Mouse (Mus musculus): ENCODE measurements around the gene Dffa. TPM values are rescaled to one million over a fixed set of nuclear protein-coding genes. Genes with fewer than 3 reads are reported as not detected.

The Dffa gene
- polyA plus RNA-seq, 2 experiments, result 13.1 to 13.2 TPM

DNA sequence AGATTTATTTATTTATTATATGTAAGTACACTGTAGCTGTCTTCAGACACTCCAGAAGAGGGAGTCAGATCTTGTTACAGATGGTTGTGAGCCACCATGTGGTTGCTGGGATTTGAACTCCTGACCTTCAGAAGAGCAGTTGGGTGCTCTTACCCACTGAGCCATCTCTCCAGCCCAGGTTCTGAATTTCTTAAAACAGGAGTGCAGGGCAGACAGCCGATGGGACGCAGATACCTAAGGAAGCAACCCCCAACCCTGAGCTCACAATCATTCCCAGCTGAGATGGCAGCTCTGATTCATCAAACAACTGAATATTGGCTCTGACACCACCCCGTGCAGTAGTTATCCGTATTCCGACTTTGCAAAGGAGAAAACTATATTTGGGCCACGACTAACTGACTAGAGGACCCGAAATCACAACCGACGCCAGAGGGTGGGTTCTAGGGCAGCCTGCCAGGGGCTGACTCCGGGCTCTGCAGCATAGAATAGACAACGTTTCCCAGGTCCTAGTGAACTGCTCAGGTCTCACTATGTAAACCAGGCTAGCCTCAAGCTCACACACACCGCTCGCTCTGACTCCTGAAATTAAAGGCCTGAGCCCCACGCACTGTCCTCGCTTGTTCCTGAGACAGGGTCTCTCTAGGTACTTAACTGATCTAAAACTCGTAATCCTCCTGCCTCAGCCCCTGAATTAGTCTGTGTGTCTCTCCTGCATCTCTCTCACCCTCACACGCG lies 32.3 kb downstream of the Dffa start:
- ATAC-seq (ENCODE audit: insufficient read depth) (no peak), DNase-seq (ENCODE audit: low read depth in 3 of 3, low spot score in 3 of 3) (no peak)
- whole genome bisulfite sequencing (ENCODE audit: insufficient replicate concordance), result 71% methylated on average over 18 of the region's 18 CpGs
- Histone ChIP-seq H3K9ac (replicated peaks) (peak overlapping the region; percentile 79), H3K27ac (no peak overlapping the region; the same call in 1 of the 2 replicates), H3K4me1 (replicated peaks; ENCODE audit: control insufficient read depth in 2 of 2, insufficient read depth in 2 of 2, low read length in 1 of 2) (peaks cover 3 to 4% of the 10 kb centered on the region in 2 experiments; a peak in 2 of 4 replicates), H3K4me2 (ENCODE audit: low read depth) (peak overlapping the region; percentile 89), H3K27me3 (ENCODE audit: control insufficient read depth, insufficient read depth, low read length) (no peaks in the 10 kb centered on the region), H3K4me3 (ENCODE audit: insufficient read depth in 1 of 2, low read depth in 2 of 2, low read length in 2 of 2) (peak overlapping the region; percentile 71 to 76), H3K9me3 (ENCODE audit: control insufficient read depth, low read length) (no peaks in the 10 kb centered on the region), H3K36me3 (replicated peaks; ENCODE audit: control insufficient read depth, insufficient read depth, low read depth) (no peaks in the 10 kb centered on the region)
- TF ChIP-seq EP300 (IDR thresholded peaks at IDR 0.05; ENCODE audit: low read depth) (no peak), CTCF (IDR thresholded peaks at IDR 0.05; ENCODE audit: low read depth) (no peak)

DNA sequence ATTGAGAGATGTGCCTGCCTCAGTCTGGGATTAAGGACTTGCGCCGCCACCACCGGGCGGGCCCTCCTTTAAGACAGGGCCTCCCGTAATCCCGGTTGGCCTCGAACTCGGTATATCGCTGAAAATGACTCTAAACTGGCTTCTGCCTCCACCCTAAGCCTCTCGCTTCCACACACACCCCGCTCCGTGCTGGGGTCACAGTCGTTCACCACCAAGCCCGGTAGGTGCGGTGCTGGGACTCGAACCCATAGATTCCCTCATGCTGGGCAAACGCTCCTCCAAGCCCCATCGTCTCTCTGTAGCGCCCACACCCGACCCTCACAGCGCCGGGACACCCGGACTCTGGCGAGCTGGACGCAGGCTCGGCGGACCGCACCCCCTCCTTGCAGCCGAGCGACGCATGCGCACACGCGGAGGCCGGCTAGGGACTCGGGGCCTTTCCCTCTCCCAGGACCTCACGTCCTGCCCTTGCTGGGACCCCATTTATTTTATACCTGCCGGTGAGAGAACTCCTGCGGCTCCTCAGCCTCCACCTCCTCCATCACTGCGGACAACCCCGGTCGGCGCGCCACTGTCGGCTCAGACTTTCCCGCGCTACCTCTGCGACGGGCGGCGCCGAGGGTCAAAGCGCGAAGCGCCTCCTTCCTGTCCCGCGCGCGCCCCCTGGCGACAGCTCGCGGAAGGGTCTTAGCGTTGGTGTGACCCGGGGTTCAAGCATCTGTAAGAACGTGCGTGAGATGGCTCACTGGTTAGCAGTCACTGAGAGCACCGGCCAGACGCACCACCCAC lies 33.2 kb downstream of the Dffa start, which contains the start of gene Cenps:
Gene Cenps (minus strand): TSS at position 648 of the 789 bp plus-strand sequence.
- Histone ChIP-seq H3K27ac (peak within 1 kb of the TSS; percentile 52), H3K4me1 (replicated peaks; ENCODE audit: control insufficient read depth in 2 of 2, insufficient read depth in 2 of 2, low read length in 1 of 2) (peaks cover 3 to 4% of the 10 kb centered on the region in 2 experiments; a peak in 2 of 4 replicates), H3K9ac (replicated peaks) (peak within 1 kb of the TSS; percentile 79), H3K9me3 (ENCODE audit: control insufficient read depth, low read length) (no peaks in the 10 kb centered on the region), H3K36me3 (replicated peaks; ENCODE audit: control insufficient read depth, insufficient read depth, low read depth) (no peaks in the 10 kb centered on the region), H3K4me3 (ENCODE audit: insufficient read depth in 1 of 2, low read depth in 2 of 2, low read length in 2 of 2) (peak within 1 kb of the TSS; percentile 71 to 76), H3K4me2 (ENCODE audit: low read depth) (peak within 1 kb of the TSS; percentile 89), H3K27me3 (ENCODE audit: control insufficient read depth, insufficient read depth, low read length) (no peaks in the 10 kb centered on the region)
- TF ChIP-seq EP300 (IDR thresholded peaks at IDR 0.05; ENCODE audit: low read depth) (no peak), CTCF (IDR thresholded peaks at IDR 0.05; ENCODE audit: low read depth) (peak; percentile 98)
- WGBS (ENCODE audit: insufficient replicate concordance), result under 1% methylated on average over 61 of the region's 68 CpGs
- DNase-seq (ENCODE audit: low read depth in 3 of 3, low spot score in 3 of 3) (peak; percentile 69 to 77 (median 69)), ATAC-seq (ENCODE audit: insufficient read depth) (peak; percentile 90)

DNA sequence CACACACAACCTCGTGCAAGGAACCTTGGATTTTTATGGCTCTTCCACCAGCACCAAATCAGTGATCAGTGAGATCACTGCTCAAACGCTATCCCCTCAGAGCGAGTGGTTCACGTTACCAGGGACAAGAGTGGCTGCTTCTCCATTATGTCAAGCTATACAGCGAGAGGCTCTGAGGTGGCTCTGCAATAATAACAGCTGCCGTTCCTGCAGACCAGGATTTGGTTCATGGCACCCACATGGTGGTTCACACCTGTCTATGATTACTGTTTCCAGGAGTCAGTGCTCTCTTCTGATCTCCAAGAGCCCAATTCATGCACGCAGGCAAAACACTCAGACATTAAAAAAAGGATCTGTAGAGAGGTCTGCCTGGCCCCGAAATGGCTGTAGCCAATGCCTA lies 34.6 kb downstream of the Dffa start:
- no peak overlapping the region for H3K4me2 ChIP-seq (ENCODE audit: low read depth)
- H3K27ac ChIP-seq, result no peak overlapping the region
- DNase-seq (ENCODE audit: low read depth in 3 of 3, low spot score in 3 of 3) (no peak), ATAC-seq (ENCODE audit: insufficient read depth) (no peak)
- peaks cover 3 to 4% of the 10 kb centered on the region in 2 experiments; a peak in 2 of 4 replicates for H3K4me1 ChIP-seq (replicated peaks; ENCODE audit: control insufficient read depth in 2 of 2, insufficient read depth in 2 of 2, low read length in 1 of 2)
- TF ChIP-seq EP300 (IDR thresholded peaks at IDR 0.05; ENCODE audit: low read depth) (no peak), CTCF (IDR thresholded peaks at IDR 0.05; ENCODE audit: low read depth) (no peak)
- H3K9ac ChIP-seq (replicated peaks), result no peak overlapping the region
- H3K9me3 ChIP-seq (ENCODE audit: control insufficient read depth, low read length), result no peaks in the 10 kb centered on the region
- 76% methylated on average over 8 of the region's 8 CpGs for WGBS (ENCODE audit: insufficient replicate concordance)
- no peaks in the 10 kb centered on the region for H3K36me3 ChIP-seq (replicated peaks; ENCODE audit: control insufficient read depth, insufficient read depth, low read depth)
- H3K27me3 ChIP-seq (ENCODE audit: control insufficient read depth, insufficient read depth, low read length), result no peaks in the 10 kb centered on the region
- no peak overlapping the region for H3K4me3 ChIP-seq (ENCODE audit: insufficient read depth in 1 of 2, low read depth in 2 of 2, low read length in 2 of 2)

DNA sequence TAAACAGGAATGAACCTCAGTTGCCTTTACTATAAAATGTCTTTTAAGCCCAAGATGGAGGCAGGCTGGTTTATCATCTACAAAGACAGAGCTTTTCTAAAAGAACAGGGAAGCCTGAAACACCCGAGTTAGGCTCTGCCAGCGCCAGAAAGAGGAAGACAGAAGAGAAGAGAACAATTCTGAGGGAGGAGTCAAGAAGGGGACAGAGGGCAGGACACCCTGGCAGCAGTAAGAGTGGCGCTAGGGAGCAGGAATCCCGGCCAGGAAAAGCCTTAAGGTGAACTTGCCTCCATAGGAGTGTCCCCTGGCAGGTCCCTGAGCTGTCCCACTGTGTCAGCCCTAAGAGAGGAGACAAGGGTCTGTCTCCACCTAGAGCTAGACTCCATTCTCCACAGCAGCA lies 39.6 kb downstream of the Dffa start:
- 12% methylated on average over 4 of the region's 4 CpGs for WGBS (ENCODE audit: insufficient replicate concordance)
- H3K4me1 ChIP-seq (replicated peaks; ENCODE audit: control insufficient read depth in 2 of 2, insufficient read depth in 2 of 2, low read length in 1 of 2), result peaks cover 0 to 13% of the 10 kb centered on the region in 2 experiments; a peak in 2 of 4 replicates
- no peak overlapping the region for H3K4me2 ChIP-seq (ENCODE audit: low read depth)
- no peaks in the 10 kb centered on the region for H3K9me3 ChIP-seq (ENCODE audit: control insufficient read depth, low read length)
- ATAC-seq (ENCODE audit: insufficient read depth) (no peak), DNase-seq (ENCODE audit: low read depth in 3 of 3, low spot score in 3 of 3) (no peak)
- TF ChIP-seq EP300 (IDR thresholded peaks at IDR 0.05; ENCODE audit: low read depth) (no peak), CTCF (IDR thresholded peaks at IDR 0.05; ENCODE audit: low read depth) (no peak)
- no peaks in the 10 kb centered on the region for H3K36me3 ChIP-seq (replicated peaks; ENCODE audit: control insufficient read depth, insufficient read depth, low read depth)
- no peaks in the 10 kb centered on the region for H3K27me3 ChIP-seq (ENCODE audit: control insufficient read depth, insufficient read depth, low read length)
- no peak overlapping the region for H3K27ac ChIP-seq
- H3K4me3 ChIP-seq (ENCODE audit: insufficient read depth in 1 of 2, low read depth in 2 of 2, low read length in 2 of 2), result no peak overlapping the region
- H3K9ac ChIP-seq (replicated peaks), result no peak overlapping the region

DNA sequence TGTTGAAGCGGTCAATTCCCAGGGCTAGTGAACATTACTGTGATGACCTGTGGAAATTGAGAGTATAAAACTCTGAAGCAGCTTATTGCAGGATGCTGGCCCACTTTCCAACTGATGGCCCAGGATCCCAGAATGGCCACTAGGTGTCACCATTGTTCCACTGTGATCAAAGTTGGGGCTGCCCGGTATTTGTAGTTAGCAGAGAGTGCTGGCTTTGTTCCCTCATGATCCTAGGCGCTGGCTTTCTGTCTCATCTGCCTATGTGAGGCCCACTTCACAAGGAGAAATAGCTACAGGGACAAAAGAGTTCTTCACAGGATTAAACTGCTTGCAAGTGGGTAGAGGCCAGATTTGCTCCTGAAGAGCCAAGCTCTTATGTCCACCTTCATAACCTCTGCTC lies 40.5 kb downstream of the Dffa start:
- peak; percentile 57; the same call in 1 of the 2 replicates for ATAC-seq (ENCODE audit: insufficient read depth)
- Histone ChIP-seq H3K4me2 (ENCODE audit: low read depth) (no peak overlapping the region), H3K9ac (replicated peaks) (no peak overlapping the region), H3K36me3 (replicated peaks; ENCODE audit: control insufficient read depth, insufficient read depth, low read depth) (no peaks in the 10 kb centered on the region; the same call in 1 of the 2 replicates), H3K27ac (no peak overlapping the region), H3K4me1 (replicated peaks; ENCODE audit: control insufficient read depth in 2 of 2, insufficient read depth in 2 of 2, low read length in 1 of 2) (peaks cover 0 to 13% of the 10 kb centered on the region in 2 experiments; a peak in 2 of 4 replicates), H3K9me3 (ENCODE audit: control insufficient read depth, low read length) (no peaks in the 10 kb centered on the region), H3K4me3 (ENCODE audit: insufficient read depth in 1 of 2, low read depth in 2 of 2, low read length in 2 of 2) (no peak overlapping the region), H3K27me3 (ENCODE audit: control insufficient read depth, insufficient read depth, low read length) (no peaks in the 10 kb centered on the region)
- TF ChIP-seq EP300 (IDR thresholded peaks at IDR 0.05; ENCODE audit: low read depth) (no peak), CTCF (IDR thresholded peaks at IDR 0.05; ENCODE audit: low read depth) (peak; percentile 97)
- peak; percentile 42 to 52 (median 46) for DNase-seq (ENCODE audit: low read depth in 3 of 3, low spot score in 3 of 3)
- 5% methylated on average over 3 of the region's 3 CpGs for WGBS (ENCODE audit: insufficient replicate concordance)

Data from liver, embryonic 14.5 days (tissue).